Mouse (Mus musculus) liver, embryonic 12.5 days (tissue): ENCODE results near the gene Dnttip2. TPM values are rescaled to one million over a fixed set of nuclear protein-coding genes. Genes with fewer than 3 reads are reported as not detected.
"Not testable (repeated sequence)": the region's sequence is repeated elsewhere in the genome, so short reads cannot be mapped to it uniquely, and the experiment has no call there.

ENCODE experiments used
- ATAC-seq: fragments of 200-750 bp; cut with Nextera tagmentation; 2 replicates; pipeline ENCODE4 v1.8.0; 2017; ENCODE audit warnings: moderate number of reproducible peaks, mild to moderate bottlenecking, moderate library complexity
- H3K27ac ChIP-seq: fragments of 300-500 bp; sonication (generic); 2 replicates; pipeline ENCODE4 v1.5.1; 2016; ENCODE audit warnings: mild to moderate bottlenecking
- H3K27me3 ChIP-seq: fragments of 300-500 bp; sonication (generic); replicated peaks from 2 replicates; pipeline ENCODE4 v1.6.1; 2016; ENCODE audit warnings: mild to moderate bottlenecking, moderate library complexity
- H3K36me3 ChIP-seq: fragments of 300-500 bp; sonication (generic); 2 replicates; pipeline ENCODE4 v1.6.1; 2016; ENCODE audit warnings: mild to moderate bottlenecking, moderate library complexity
- H3K4me1 ChIP-seq: fragments of 300-500 bp; sonication (generic); 2 replicates; pipeline ENCODE4 v1.6.1; 2016
- H3K4me2 ChIP-seq: fragments of 300-500 bp; sonication (generic); 2 replicates; pipeline ENCODE4 v1.6.1; 2016; ENCODE audit warnings: mild to moderate bottlenecking, moderate library complexity
- H3K4me3 ChIP-seq: fragments of 300-500 bp; sonication (generic); 2 replicates; pipeline ENCODE4 v1.5.1; 2016; ENCODE audit warnings: mild to moderate bottlenecking, moderate library complexity
- H3K9ac ChIP-seq: fragments of 300-500 bp; sonication (generic); 2 replicates; pipeline ENCODE4 v1.6.1; 2016; ENCODE audit warnings: mild to moderate bottlenecking, moderate library complexity
- H3K9me3 ChIP-seq: fragments of 300-500 bp; sonication (generic); replicated peaks from 2 replicates; pipeline ENCODE4 v1.6.1; 2016; ENCODE audit warnings: mild to moderate bottlenecking, moderate library complexity
- WGBS: fragments of 180-500 bp; shearing (Covaris S2); methylation state at CpG from one replicate; pipeline ENCODE4 v1.1.7; 2016; ENCODE audit not compliant: insufficient replicate concordance; 5-methylcytosine and 5-hydroxymethylcytosine counted together
- polyA plus RNA-seq: library from polyadenylated mRNA; unstranded; fragments of >200 nt; fragmentation: Nextera tagmentation; extraction: Ambion mirVana; gene quantifications from 2 replicates; pipeline ENCODE4 v1.2.1, GENCODE M21; 2016

Gene Dnttip2
- 68.3 and 68.6 TPM in 2 replicates for polyA plus RNA-seq

DNA sequence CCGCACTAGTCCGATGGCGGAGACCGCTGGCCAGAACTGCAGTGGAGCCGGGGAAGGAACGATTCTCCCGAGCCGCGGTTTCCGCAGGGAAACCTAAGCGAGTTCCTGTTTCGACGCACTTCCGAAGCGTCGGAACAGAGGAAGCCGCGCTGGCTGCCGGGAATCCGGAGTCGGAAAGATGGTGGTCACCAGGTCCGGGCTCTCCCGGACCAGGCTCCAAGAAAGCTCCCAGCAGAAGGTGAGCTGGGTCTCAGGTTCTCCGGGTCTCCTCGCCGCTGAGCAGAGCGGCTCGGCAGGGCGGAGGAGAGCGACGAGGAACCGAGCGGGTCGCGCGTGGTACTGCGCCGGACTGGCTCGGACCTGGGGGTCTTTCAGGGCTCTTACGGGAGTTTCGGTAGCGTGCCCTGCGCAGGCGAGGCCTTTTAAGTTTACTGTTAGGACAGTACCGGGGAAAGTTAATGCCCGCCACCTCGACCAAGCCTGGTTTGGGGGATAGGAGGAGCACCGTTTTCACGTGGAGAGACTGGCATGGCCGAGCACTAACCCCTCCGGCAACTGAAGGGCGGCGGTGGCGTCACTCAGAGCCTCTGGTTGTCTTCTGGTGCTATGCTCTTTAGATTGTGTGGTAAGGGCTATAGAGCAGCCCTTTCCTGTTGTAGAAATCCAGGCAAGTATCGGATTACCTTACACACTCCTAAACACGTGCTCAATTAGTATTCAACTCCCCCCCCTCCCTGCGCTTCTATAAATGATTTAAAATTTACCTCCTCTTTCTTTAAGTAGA, at the start of gene Dnttip2:
Dnttip2 (plus strand) TSS at position 148 of the 784 bp plus-strand sequence.
- ATAC-seq: peak; percentile 87
- under 1% methylated on average over 57 of the region's 57 CpGs for WGBS
- H3K4me1 ChIP-seq: peaks cover 68% of the 10 kb centered on the region
- H3K4me3 ChIP-seq: peak within 1 kb of the TSS; percentile 98
- peaks cover 53% of the 10 kb centered on the region for H3K36me3 ChIP-seq
- peak within 1 kb of the TSS; percentile 71 for H3K27ac ChIP-seq
- peak within 1 kb of the TSS; percentile 74 for H3K4me2 ChIP-seq
- H3K9ac ChIP-seq: peak within 1 kb of the TSS; percentile 93
- no peaks in the 10 kb centered on the region for H3K9me3 ChIP-seq
- no peaks in the 10 kb centered on the region for H3K27me3 ChIP-seq

DNA sequence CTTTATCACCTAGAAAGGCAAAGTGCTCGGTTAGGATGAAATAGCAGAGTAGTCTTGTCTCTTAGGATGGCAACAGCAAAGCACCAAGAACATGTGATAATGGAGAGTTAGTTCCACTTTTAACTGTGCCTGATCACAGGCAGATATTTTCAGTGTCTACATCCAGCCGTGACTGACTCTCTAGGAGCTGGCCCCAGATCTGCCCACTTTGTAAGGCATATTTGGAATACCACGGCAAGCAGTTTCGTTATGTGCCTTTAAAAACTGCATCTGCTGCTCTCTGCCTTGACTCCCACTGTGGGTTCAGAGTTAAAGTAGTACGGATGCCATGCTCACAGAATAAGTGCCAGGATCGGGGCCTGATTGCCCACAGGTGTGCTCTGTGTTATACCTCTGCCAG, 47.2 kb upstream of the Dnttip2 start:
- not testable (repeated sequence) for H3K4me3 ChIP-seq, H3K9ac ChIP-seq, ATAC-seq, H3K36me3 ChIP-seq, H3K4me2 ChIP-seq, H3K9me3 ChIP-seq, H3K27ac ChIP-seq, H3K4me1 ChIP-seq, H3K27me3 ChIP-seq
- WGBS: 63% methylated on average over 6 of the region's 6 CpGs

DNA sequence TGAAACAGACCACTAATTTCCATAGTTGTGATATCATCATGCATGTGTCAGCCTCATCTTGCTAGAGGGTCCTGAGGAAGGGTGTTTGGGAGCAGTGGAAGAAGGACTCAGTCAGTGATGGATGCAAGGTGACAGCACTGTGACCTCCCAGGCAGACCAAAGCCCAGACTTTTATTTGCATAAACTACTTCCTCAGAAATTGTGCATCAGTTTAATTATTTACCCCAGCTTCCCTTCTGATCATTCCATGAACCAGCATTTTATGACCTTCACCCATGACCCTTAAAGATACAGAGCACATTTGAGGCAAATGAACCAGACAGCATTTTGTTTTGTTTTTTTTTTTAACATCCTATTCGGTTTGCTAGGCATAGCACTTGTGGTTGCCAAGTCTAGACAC, 38.4 kb upstream of the Dnttip2 start:
- 43% methylated on average over 1 of the region's 1 CpGs for WGBS
- ATAC-seq: no peak

GRCm38 (mm10) chr3:122242876-122243275, 31.3 kb upstream of the Dnttip2 start:
- ATAC-seq: peak; percentile 20; the same call in 1 of the 2 replicates
- Histone ChIP-seq H3K27me3 (no peaks in the 10 kb centered on the region), H3K9ac (peak overlapping the region; percentile 47), H3K36me3 (no peaks in the 10 kb centered on the region), H3K4me2 (peak overlapping the region; percentile 50), H3K9me3 (no peaks in the 10 kb centered on the region), H3K27ac (peak overlapping the region; percentile 100), H3K4me1 (peaks cover 35% of the 10 kb centered on the region), H3K4me3 (no peak overlapping the region)
- 26% methylated on average over 6 of the region's 6 CpGs for WGBS

More for the DNA sequence above, 38.4 kb upstream of the Dnttip2 start:
- Histone ChIP-seq H3K4me1 (no peaks in the 10 kb centered on the region), H3K27ac (no peak overlapping the region), H3K9me3 (no peaks in the 10 kb centered on the region), H3K4me3 (no peak overlapping the region), H3K27me3 (no peaks in the 10 kb centered on the region), H3K4me2 (no peak overlapping the region), H3K36me3 (no peaks in the 10 kb centered on the region), H3K9ac (no peak overlapping the region)

- H3K27ac ChIP-seq: peak overlapping the region; percentile 100
- 41% methylated on average over 14 of the region's 14 CpGs for WGBS
- 0 out of 2 replicates have a peak overlapping the region, but pooled peaks have one; percentile 2 for H3K4me3 ChIP-seq
- no peaks in the 10 kb centered on the region for H3K9me3 ChIP-seq
- peaks cover under 1% of the 10 kb centered on the region for H3K36me3 ChIP-seq
- no peak for ATAC-seq
- peak overlapping the region; percentile 50 for H3K4me2 ChIP-seq
- peak overlapping the region; percentile 56 for H3K9ac ChIP-seq
- H3K27me3 ChIP-seq: no peaks in the 10 kb centered on the region
- H3K4me1 ChIP-seq: peaks cover 40% of the 10 kb centered on the region
Observed at GRCm38 (mm10) chr3:122243416-122244167, 30.6 kb upstream of the Dnttip2 start.

- 48% methylated on average over 6 of the region's 6 CpGs for WGBS
- peak overlapping the region; percentile 61 for H3K9ac ChIP-seq
- no peak for ATAC-seq
Observed at GRCm38 (mm10) chr3:122244759-122245158, 29.4 kb upstream of the Dnttip2 start.

GRCm38 (mm10) chr3:122245215-122245877, 28.8 kb upstream of the Dnttip2 start, which contains the start of gene Gclm:
Gene Gclm, plus strand, starts transcription at chr3:122245557.
- ATAC-seq: peak; percentile 89
- Histone ChIP-seq H3K9ac (peak within 1 kb of the TSS; percentile 100), H3K36me3 (peaks cover 15% of the 10 kb centered on the region), H3K9me3 (no peaks in the 10 kb centered on the region), H3K4me2 (peak within 1 kb of the TSS; percentile 75), H3K27ac (peak within 1 kb of the TSS; percentile 100), H3K4me1 (peaks cover 56% of the 10 kb centered on the region), H3K4me3 (peak within 1 kb of the TSS; percentile 99), H3K27me3 (no peaks in the 10 kb centered on the region)
- under 1% methylated on average over 64 of the region's 90 CpGs for WGBS

More at GRCm38 (mm10) chr3:122244759-122245158, 29.4 kb upstream of the Dnttip2 start:
- H3K27me3 ChIP-seq: no peaks in the 10 kb centered on the region
- peak overlapping the region; percentile 99 for H3K4me3 ChIP-seq
- H3K4me1 ChIP-seq: peaks cover 50% of the 10 kb centered on the region
- H3K4me2 ChIP-seq: peak overlapping the region; percentile 64
- no peaks in the 10 kb centered on the region for H3K9me3 ChIP-seq
- peaks cover 10% of the 10 kb centered on the region for H3K36me3 ChIP-seq
- peak overlapping the region; percentile 100 for H3K27ac ChIP-seq

DNA sequence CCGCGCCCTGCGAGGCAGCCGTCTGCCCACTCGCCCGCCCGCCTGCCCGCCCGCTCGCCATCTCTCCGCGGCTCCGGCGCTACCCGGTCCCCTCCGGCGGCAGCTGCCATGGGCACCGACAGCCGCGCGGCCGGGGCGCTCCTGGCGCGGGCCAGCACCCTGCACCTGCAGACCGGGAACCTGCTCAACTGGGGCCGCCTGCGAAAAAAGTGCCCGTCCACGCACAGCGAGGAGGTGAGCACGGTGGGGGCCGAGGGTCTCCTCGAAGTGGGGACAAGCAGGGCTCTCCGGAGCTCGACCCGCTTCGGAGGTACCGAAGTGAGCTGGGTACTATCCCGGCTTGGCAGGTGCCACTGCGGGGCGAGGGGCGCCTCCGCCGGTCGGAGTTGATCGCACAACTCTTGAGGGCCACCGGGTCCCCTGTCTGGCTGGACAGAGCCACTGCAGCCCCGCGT, 28.3 kb upstream of the Dnttip2 start:
- Histone ChIP-seq H3K27me3 (no peaks in the 10 kb centered on the region), H3K9ac (peak overlapping the region; percentile 100), H3K36me3 (peaks cover 21% of the 10 kb centered on the region), H3K27ac (peak overlapping the region; percentile 100), H3K4me3 (peak overlapping the region; percentile 99), H3K4me1 (peaks cover 61% of the 10 kb centered on the region), H3K4me2 (peak overlapping the region; percentile 75), H3K9me3 (no peaks in the 10 kb centered on the region)
- WGBS: under 1% methylated on average over 50 of the region's 50 CpGs
- ATAC-seq: no peak

GRCm38 (mm10) chr3:122246406-122246805, 27.8 kb upstream of the Dnttip2 start:
- H3K4me2 ChIP-seq: peak overlapping the region; percentile 75
- no peaks in the 10 kb centered on the region for H3K9me3 ChIP-seq
- WGBS: 11% methylated on average over 6 of the region's 6 CpGs
- H3K4me3 ChIP-seq: peak overlapping the region; percentile 99
- H3K4me1 ChIP-seq: peaks cover 66% of the 10 kb centered on the region
- H3K27me3 ChIP-seq: no peaks in the 10 kb centered on the region
- H3K9ac ChIP-seq: peak overlapping the region; percentile 100
- H3K27ac ChIP-seq: peak overlapping the region; percentile 100
- no peak for ATAC-seq
- H3K36me3 ChIP-seq: peaks cover 26% of the 10 kb centered on the region

GRCm38 (mm10) chr3:122246986-122247767, 27.0 kb upstream of the Dnttip2 start:
- Histone ChIP-seq H3K9me3 (no peaks in the 10 kb centered on the region), H3K4me3 (peak overlapping the region; percentile 99), H3K27me3 (no peaks in the 10 kb centered on the region), H3K9ac (peak overlapping the region; percentile 100), H3K36me3 (peaks cover 32% of the 10 kb centered on the region), H3K4me2 (peak overlapping the region; percentile 75), H3K4me1 (peaks cover 66% of the 10 kb centered on the region), H3K27ac (peak overlapping the region; percentile 100)
- WGBS: 15% methylated on average over 12 of the region's 12 CpGs
- ATAC-seq: peak; percentile 71

- Histone ChIP-seq H3K4me1 (peaks cover 69% of the 10 kb centered on the region), H3K4me2 (peak overlapping the region; percentile 75), H3K4me3 (peak overlapping the region; percentile 99), H3K9ac (peak overlapping the region; percentile 100), H3K9me3 (no peaks in the 10 kb centered on the region), H3K36me3 (peaks cover 36% of the 10 kb centered on the region), H3K27me3 (no peaks in the 10 kb centered on the region), H3K27ac (peak overlapping the region; percentile 100)
- ATAC-seq: peak; percentile 76
- 75% methylated on average over 2 of the region's 2 CpGs for WGBS
Observed at GRCm38 (mm10) chr3:122247768-122248100, 26.5 kb upstream of the Dnttip2 start.
